Mouse (Mus musculus) yolk sac, embryonic 10.5 days (tissue): ENCODE data around the gene B4galt7.
"Not testable (repeated sequence)": the region's sequence is repeated elsewhere in the genome, so short reads cannot be mapped to it uniquely, and the experiment has no call there.

Experiments used
- DNase-seq: peaks from one replicate; pipeline ENCODE4 v3.0.0-alpha.2; 2017; ENCODE audit warnings: low spot score

Gene B4galt7

DNA sequence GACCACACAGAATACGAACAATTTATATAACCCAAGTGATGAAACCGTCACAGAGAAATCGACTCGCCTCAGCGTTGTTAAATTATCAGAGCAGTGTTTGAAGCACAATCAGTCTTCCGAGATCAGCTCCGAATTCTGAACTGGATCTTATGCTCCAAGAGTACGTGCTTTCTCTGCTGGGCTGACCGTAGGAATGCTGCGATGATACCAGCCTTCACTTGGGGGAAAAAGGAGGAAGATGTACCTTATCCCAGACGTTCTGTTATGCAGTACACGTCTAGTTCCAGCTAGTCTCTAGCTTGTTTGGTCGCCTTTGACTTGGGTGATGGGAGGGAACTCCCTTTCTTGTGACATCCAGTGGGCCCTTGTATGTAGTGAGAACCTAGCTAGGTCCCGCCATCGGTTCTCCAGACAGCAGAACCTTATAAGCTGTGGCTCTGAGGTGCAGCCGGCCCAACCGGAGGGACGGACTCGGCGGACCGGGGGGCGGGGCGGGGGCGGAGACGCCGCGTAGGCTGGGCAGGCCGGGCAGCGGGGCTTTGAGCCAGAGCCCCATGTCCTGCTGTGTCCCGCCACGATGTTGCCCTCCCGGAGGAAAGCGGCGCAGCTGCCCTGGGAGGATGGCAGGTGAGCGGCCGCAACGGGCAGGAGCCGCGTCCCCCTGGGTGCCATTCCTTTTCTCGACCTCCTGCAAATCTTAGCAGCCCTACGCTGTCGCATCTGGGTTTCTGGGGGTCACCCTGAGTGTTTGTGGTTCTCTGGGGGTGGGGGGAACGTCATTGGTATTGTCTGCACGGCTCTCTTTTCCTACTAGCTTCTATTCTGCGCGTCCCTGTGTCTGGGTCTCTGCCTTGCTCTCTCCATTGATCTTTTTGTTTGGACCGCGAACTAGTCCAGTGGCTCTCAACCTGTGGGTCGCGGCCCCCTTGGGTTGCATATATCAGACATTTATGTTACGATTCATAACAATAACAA lies at the start of gene B4galt7:
B4galt7 (plus strand) TSS at position 331 of the 975 bp plus-strand sequence.
- DNase-seq = peak; percentile 83

DNA sequence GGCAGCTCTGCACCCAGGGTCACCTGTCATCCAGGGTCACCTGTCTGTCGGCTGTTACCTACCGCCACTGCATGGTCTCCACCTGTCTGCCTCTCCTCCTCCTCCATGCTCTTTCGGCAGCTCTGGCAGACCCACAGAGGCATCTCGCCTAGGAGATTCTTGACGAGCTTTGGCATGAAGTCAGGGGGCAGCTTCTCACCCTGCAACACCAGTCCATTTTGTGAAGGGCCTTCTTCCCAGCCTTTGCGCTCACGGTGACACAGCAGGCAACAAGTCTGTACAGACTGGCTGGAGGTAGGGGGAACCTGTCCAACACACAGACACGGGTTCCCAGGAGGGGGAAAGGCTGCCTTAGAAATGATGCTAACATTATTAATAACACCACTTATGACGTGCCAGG lies 43.8 kb upstream of the B4galt7 start:
- no peak for DNase-seq

- DNase-seq = no peak
Measured at GRCm38 (mm10) chr13:55557499-55557898, 42.2 kb upstream of the B4galt7 start.

GRCm38 (mm10) chr13:55563266-55563879 lies 36.3 kb upstream of the B4galt7 start:
- DNase-seq = no peak

- no peak for DNase-seq
Measured at GRCm38 (mm10) chr13:55567001-55567400, 32.7 kb upstream of the B4galt7 start.

DNA sequence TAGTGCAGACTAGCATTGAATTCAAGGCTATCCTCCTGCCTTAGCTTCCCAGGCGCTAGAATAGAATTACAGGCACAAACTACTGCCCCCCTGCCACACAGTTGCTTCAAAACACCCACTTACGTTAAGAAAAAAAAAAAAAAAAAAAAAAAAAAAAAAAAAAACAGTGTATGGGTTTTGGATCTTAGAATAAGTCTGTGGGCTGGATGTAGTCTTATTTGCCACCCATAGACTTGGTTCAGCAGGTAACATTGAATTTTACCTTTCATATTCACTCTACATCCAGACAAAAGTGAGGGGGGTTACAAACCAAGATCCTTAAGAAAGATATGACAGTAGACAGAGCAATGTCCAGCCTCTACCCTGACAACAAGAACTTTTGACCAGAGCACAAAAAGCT lies 31.7 kb upstream of the B4galt7 start:
- no peak for DNase-seq

DNA sequence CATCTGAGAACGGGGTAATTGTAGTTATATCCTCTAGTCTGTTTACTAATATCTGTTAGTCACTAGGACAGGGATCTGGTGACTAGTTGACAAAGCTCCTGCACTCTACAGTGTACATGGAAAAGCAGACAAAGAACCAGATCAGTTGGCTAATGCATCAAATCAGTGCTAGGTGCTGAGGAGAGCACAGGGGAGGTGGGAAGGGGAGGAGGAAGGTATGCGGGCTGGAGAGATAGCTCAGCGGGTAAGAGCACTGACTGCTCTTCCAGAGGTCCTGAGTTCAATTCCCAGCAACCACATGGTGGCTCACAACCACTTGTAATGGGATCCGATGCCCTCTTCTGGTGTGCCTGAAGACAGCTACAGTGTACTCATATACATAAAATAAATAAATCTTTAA lies 31.2 kb upstream of the B4galt7 start:
- DNase-seq = not testable (repeated sequence)

- DNase-seq = no peak
Measured at GRCm38 (mm10) chr13:55569726-55570285, 29.9 kb upstream of the B4galt7 start.

GRCm38 (mm10) chr13:55570286-55570973 lies 29.3 kb upstream of the B4galt7 start:
- peak; percentile 30 for DNase-seq

- DNase-seq = peak; percentile 93
Measured at GRCm38 (mm10) chr13:55571027-55571751, 28.5 kb upstream of the B4galt7 start, which contains the start of gene Fam193b. Gene Fam193b (minus strand): TSS chr13:55571120.

DNA sequence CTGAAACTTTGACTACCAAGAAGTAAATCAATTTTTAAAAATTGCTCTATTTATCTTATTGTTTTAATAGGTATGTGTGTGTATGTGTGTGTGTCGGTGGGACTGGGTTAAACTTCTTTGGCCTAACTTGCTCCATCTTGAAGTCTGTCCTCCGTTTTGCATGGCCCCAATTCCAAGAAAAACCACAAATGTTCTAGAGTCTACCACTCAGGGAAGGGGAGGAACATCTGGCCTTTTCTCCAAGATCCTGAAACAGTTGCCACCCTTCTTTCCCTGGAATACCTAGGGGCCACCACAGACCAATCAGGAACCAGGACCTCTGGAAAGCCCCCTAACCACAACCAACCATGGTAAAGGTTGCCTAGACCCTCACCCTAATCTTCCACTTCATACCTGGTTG lies 27.7 kb upstream of the B4galt7 start:
- DNase-seq = no peak

DNA sequence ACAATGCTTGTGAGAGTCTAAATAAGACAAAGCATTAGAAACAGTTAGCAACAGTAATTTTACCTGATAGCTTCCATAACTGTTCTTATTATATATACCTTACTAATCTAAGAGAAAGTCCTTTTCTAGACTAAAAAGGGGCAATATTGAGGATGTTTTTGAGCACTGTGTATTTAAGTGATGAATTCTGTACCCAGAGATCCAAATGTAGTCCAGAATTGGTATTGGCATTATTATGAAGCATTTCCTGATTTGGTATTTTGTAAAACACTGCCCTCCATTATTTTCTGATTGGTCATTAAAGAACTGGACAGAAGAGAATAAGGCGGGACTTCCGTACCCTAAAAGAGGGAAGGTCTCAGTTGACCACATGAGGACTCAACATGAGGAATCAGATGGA lies 26.3 kb upstream of the B4galt7 start, which contains the start of gene Tmed9:
Tmed9 (plus strand) TSS at position 301 of the 400 bp plus-strand sequence.
- DNase-seq = no peak

- no peak for DNase-seq
Measured at GRCm38 (mm10) chr13:55574321-55574720, 25.4 kb upstream of the B4galt7 start.

DNA sequence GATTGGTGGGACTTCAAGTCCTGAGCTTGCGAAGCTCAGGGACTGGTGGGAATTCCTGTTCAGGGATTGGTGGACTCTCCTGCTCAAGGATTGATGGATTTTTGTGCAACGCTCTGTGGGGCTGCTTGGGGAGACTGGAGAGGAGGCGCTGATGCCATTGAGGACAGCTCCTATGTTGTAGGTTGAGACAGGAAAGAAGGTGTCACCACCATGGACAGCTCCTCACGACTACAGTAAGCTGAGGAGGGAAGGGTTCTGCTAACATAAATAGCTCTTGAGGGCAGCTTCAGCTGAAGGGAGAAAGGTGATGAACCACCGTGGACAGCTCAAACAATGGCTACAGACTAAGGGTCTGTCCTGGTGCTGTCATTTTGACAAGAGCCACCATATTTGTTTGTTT lies 23.8 kb upstream of the B4galt7 start:
- DNase-seq = peak; percentile 51

GRCm38 (mm10) chr13:55576872-55577271 lies 22.8 kb upstream of the B4galt7 start:
- not testable (repeated sequence) for DNase-seq

- no peak for DNase-seq
Measured at GRCm38 (mm10) chr13:55578086-55578485, 21.6 kb upstream of the B4galt7 start.

DNA sequence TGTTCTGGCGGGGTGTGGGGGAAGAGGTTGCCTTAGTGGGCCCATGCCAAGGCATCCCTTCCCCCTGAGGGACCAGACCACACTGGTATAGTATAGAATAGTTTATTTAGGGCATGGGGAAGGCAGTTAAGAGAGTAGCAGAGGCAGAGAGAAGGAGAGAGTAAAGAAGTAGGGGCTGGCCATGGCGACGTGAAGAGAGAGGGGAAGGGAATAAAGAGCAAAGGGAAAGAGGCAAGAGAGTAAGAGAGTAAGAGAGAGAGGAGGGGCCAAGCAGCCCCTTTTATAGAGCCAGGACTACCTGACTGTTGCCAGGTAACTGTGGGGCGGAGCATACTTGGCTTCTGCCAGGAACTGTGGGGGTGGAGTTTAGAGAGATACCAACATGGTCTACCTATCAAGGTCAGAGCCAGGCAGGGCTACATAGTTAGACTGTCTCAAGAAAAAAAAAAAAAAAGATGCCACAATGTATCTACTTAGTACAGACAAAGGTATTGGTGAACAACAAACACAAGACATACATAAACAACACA lies 7.7 kb upstream of the B4galt7 start:
- DNase-seq = no peak

GRCm38 (mm10) chr13:55592512-55593253 lies 7.0 kb upstream of the B4galt7 start:
- DNase-seq = peak; percentile 97

DNA sequence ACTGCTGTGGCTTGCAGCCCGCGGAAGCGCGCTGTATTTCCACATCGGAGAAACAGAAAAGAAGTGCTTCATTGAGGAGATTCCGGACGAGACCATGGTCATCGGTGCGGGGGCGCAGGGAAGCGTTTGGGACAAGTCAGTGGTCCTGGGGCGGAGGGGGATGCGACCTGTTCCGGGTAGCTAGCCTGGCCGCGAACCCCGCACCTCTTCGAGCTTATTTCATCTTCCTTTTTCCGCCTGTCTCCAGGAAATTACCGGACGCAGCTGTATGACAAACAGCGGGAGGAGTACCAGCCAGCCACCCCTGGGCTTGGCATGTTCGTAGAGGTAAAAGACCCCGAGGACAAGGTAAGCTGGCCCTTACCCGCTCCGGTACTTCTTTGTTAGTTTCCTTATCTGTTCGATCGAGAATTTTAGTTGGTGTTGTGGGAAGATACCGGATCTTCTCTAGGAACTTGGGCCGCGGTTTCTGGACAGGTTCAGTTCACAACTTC lies 6.4 kb upstream of the B4galt7 start:
- no peak for DNase-seq

- DNase-seq = no peak
Measured at GRCm38 (mm10) chr13:55595375-55595774, 4.3 kb upstream of the B4galt7 start.
